Comparison of ENCODE assay signal across 8 mouse cellular contexts in genomic region chr11:72953440-72954151, GRCm38 (mm10). TPM values are rescaled to one million over a fixed set of nuclear protein-coding genes. Genes with fewer than 3 reads are reported as not detected.
A peak's percentile ranks its signal among the peaks of the same experiment; 100 is the strongest.
DNase-seq lines count a peak whose midpoint lies in the region; ATAC-seq lines count a peak whose summit lies in the region.

No protein-coding gene starts in this region.

- H3K4me1 ChIP-seq in forebrain, embryonic 10.5 days, result 0 out of 2 replicates have a peak, but pooled peaks cover 9% of the 10 kb centered on the region

- H3K27me3 ChIP-seq in forebrain, embryonic 10.5 days (ENCODE audit: poor library complexity, severe bottlenecking), result peaks cover 7% of the 10 kb centered on the region

- 88% methylated on average over 4 of the region's 4 CpGs for WGBS in forebrain, embryonic 10.5 days

- peak; percentile 80 for ATAC-seq in common myeloid progenitor, adult 5-6 weeks (replicated peaks; ENCODE audit: low read depth, poor library complexity, severe bottlenecking)
- peak; percentile 49 for ATAC-seq in neutrophil, adult 5-6 weeks (ENCODE audit: extremely low read depth, insufficient number of reproducible peaks, low FRiP score, poor library complexity, severe bottlenecking)

- peak; percentile 20 for DNase-seq in thymus, postnatal 25 days
- DNase-seq in thymus, postnatal 36 days, result no peak
- DNase-seq in kidney, adult 9 months, result peak; percentile 82
- DNase-seq in forebrain, embryonic 10.5 days (ENCODE audit: extremely low spot score, low spot score), result no peak
- DNase-seq in retina, embryonic 14.5 days (ENCODE audit: low spot score), result no peak
- DNase-seq in left cerebral cortex, adult 18-20 months (ENCODE audit: low spot score in 2 of 2), result no peak

- H3K36me3 ChIP-seq in forebrain, embryonic 10.5 days (replicated peaks), result no peaks in the 10 kb centered on the region

- peaks cover 9% of the 10 kb centered on the region for H3K9me3 ChIP-seq in forebrain, embryonic 10.5 days

- no peak overlapping the region for H3K4me3 ChIP-seq in forebrain, embryonic 10.5 days

- H3K27ac ChIP-seq in forebrain, embryonic 10.5 days, result no peak overlapping the region

RNA-seq across cellular contexts. Expression of gene Atp2a3, which starts 7.4 kb away (rescaled TPM):
- total RNA-seq in common myeloid progenitor, adult 5-6 weeks (2017), result 42.5 and 60.0 TPM in 2 replicates
- 240 and 251 TPM in 2 replicates for total RNA-seq in neutrophil, adult 5-6 weeks (2017)
- 1.2 and 1.6 TPM in 2 replicates for polyA plus RNA-seq in forebrain, embryonic 10.5 days (2016; fragmentation: Nextera tagmentation; extraction: Ambion mirVana)
- total RNA-seq in left cerebral cortex, adult 18-20 months (2021), result 1 to 10 TPM; 6.6 to 8.5 TPM

RNA-seq across cellular contexts. Expression of gene P2rx1, which starts 45.3 kb away (rescaled TPM):
- 9.4 and 14.6 TPM in 2 replicates for total RNA-seq in common myeloid progenitor, adult 5-6 weeks (2017)
- total RNA-seq in neutrophil, adult 5-6 weeks (2017), result 2.4 and 2.6 TPM in 2 replicates
- 1.4 TPM in 2 replicates for polyA plus RNA-seq in forebrain, embryonic 10.5 days (2016; fragmentation: Nextera tagmentation; extraction: Ambion mirVana)
- under 1 TPM; 0.26 to 0.47 TPM for total RNA-seq in left cerebral cortex, adult 18-20 months (2021)

Comparison
In these comparisons a context has a peak if more than half of its experiments do, and no peak if none do; other contexts are left out.
1. DNase-seq: peak in thymus, postnatal 25 days (single experiment) and kidney, adult 9 months (single experiment); none in thymus, postnatal 36 days (0 of 2), forebrain, embryonic 10.5 days (single experiment), retina, embryonic 14.5 days (single experiment) and left cerebral cortex, adult 18-20 months (0 of 2).